Mouse (Mus musculus): ENCODE data around the gene Teddm3.
"Not testable (repeated sequence)": the region's sequence is repeated elsewhere in the genome, so short reads cannot be mapped to it uniquely, and the experiment has no call there.

Gene Teddm3

DNA sequence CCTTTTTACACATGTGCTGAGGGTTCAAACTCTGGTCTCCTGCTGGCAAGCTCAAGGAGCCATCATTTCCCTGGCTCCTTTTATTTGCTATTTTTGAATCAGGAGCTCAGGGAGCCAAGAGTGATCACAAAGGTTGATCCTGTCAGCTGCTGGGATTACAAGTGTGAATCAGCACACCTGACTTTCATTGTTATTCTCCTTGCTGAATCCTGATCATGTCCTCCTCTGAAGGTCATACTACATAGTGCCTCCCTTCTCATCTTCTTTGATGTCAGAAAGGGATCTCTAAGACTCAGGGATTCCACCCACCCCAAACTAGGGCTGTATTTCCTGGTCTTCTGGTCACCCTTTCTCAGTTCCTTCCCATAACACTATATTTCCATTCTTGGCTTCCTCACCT, 3.9 kb downstream of the Teddm3 start:
- no peak for DNase-seq (ENCODE audit: low read depth, low spot score)

DNA sequence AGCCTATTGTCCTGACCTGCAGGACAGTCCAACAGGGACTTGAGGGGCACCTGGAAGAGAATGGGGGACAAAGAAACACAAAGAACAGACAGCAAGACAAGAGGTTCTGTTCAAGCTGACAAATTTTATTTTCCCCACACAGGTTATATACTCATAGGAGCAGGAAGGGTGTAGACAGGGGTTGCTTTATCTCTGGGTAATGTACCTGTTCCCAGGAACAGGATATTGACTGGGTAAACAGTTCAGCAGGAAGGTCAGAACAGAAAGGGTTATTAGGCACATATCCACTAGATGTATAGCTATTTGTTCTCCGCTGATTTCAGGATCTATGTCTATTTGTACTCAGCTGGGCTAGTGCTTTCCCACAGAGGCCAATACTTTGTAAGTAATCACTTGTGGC, 5.3 kb downstream of the Teddm3 start:
- not testable (repeated sequence) for DNase-seq (ENCODE audit: low read depth, low spot score)

DNA sequence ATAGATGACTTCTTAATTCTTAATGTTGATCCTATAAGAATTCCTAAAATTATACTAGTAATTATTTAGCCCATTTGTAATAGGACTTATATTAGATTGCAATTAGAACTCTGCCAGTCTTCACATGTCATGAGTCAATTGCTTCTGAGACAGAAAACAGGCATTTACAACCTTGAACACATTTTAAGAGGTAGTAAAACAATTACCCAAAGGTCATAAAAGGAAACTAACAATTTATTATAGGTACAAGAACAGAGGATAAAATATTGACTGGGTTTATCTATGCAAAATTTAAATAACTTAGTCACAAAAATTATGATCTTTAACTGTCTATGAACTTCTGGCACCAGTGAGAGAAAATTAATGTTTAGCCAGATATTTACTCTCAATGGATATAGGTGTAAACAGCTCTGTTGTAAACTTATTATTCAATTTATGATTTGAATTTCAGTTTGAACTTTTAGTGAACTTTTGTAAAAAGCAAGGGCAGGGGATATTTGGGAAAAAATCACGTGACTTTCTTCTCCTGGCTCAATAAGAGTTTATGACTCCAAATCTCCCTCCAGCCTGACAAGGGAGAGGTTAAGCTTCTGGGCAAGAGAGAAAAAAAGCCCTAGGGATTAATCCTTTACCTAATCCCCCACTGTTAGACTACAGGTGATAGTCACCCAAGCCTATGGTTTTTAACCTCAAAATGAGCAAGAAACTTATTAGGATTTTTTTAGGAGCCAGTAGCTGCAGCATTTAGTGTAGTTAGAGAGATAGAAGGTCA, 17.3 kb downstream of the Teddm3 start:
- no peak for DNase-seq (ENCODE audit: low read depth, low spot score)

DNA sequence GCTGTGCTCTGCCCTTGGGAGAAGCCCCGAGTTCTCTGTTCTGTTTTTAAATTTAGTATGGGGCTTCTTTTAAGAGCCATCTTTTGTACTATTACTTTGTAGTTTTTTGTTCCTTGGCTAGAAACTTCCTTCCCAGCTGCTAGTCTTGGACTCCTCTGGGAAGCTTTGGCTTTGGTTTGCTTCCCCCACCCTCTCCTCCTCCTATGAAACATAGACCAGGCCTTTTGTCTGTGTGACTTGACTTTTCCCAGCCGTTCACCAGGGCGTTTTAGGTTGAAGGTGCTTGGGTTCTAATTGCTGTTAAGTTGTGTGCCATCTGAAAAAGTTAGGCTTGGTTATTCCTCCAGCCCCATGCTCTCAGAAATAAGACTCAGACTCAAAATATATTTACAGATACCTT, 26.1 kb downstream of the Teddm3 start:
- not testable (repeated sequence) for DNase-seq (ENCODE audit: low read depth, low spot score)

DNA sequence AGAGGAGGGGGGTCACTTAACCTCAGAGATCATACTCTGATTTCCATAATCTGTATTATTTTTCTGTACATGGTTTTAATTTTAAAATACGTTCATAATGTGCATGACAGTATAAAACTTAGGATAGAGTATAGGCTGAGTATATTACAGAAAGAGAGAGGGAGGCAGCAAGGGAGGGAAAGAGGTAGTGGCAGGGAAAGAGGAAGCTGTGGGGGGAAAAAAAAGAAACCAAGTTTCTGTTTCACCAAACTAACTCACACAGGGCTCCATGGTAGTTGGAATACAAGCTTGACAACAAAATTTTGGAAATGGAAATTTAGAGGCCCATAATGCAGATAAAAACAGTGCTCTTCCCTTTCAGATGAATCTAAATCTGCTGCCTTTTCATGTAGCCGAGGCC, 31.0 kb downstream of the Teddm3 start:
- DNase-seq (ENCODE audit: low read depth, low spot score): not testable (repeated sequence)

DNA sequence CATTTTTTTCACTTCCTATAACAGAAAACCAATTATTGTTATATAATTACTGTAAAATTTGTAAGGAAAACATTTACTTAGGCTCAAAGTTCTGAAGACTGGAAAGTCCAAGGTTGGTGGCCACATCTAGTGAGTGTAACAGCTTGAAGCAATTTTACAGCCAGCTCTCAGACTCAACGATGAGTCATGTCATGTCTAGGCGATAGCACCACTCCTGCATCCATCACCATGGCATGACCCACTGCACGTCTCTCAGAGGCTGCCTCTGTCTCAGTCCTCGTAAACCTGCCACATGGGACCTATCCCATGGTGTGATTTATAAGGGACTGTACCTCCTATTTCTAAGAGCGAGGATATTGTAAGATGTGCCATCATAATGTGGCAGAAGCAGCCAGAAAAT, 37.7 kb downstream of the Teddm3 start:
- no peak for DNase-seq (ENCODE audit: low read depth, low spot score)

DNA sequence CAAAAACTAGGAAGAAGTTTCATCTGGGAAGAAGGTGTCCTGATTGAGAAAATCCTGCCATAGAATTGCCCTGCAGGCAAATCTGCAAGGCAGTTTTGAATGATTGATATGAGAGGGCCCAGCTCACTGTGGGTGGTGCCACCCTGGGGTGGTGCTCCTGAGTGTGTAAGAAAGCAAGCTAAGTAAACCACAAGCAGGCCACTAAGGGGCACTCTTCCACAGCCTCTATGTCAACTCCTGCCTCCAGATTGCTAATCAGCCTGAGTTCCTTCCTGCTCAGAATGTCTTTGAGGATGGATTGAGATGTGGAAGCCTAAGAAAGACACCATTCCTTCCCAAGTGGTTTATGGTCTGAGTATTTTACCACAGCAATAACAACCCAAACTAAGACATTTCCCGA, 44.3 kb downstream of the Teddm3 start:
- DNase-seq (ENCODE audit: low read depth, low spot score): no peak
